Mouse (Mus musculus): ENCODE results near the gene Tnfsf10. TPM values are rescaled to one million over a fixed set of nuclear protein-coding genes. Genes with fewer than 3 reads are reported as not detected.

Tnfsf10 gene
- polyA plus RNA-seq, 1 experiment from 2014 or later, result 1.4 TPM

DNA sequence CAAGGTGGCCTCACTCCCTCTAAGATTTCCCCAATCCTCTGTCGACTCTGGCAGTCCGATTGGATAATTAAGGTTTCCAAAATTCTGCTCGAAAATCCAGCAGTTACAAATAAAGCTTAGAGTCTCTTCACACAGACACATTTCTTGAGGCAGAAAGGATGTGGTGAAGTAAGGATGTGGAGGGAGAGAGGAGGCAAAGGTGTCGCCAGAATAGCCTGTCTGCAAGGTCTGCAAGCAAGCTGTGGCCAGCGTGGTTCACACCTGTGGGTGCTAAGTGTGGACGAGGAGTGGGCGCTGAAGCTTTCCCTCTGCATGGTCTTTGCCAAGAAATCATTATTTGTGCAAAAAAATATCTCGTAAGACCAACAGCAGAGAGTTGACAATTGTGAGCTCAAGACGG, 5.8 kb downstream of the Tnfsf10 start:
- 76% methylated on average over 9 of the region's 9 CpGs for WGBS (ENCODE audit: missing documents)
- no peak overlapping the region for H3K4me3 ChIP-seq (ENCODE audit: inconsistent target)
- peaks cover 13% of the 10 kb centered on the region; the same call in 1 of the 2 replicates for H3K36me3 ChIP-seq (ENCODE audit: inconsistent target)
- H3K79me2 ChIP-seq (ENCODE audit: inconsistent target), result no peaks in the 10 kb centered on the region
- no peak overlapping the region for H3K27ac ChIP-seq

DNA sequence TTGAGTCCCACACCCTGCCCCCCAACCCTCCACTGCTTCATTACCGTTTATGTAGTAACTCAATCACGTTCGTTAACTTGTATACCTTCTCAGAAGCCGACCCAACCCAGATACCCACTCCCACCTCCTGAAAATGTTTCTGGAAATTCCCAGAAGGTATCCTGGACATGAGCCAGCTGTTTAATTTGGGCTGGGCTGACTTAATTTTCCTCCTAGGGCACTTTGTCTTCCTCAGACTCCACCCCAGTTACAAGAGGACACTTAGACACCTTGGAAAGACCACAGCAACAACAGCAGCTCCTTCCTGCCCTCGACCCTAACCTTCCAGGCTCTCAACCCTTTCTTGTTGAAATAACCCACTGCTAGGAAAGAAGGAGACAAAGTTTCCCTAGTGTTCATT, 6.7 kb downstream of the Tnfsf10 start:
- H3K79me2 ChIP-seq (ENCODE audit: inconsistent target), result no peaks in the 10 kb centered on the region
- no peak overlapping the region for H3K4me3 ChIP-seq (ENCODE audit: inconsistent target)
- H3K27ac ChIP-seq, result no peak overlapping the region
- 91% methylated on average over 5 of the region's 5 CpGs for WGBS (ENCODE audit: missing documents)
- peaks cover 22% of the 10 kb centered on the region for H3K36me3 ChIP-seq (ENCODE audit: inconsistent target)

- Histone ChIP-seq H3K36me3 (ENCODE audit: inconsistent target) (peaks cover 44% of the 10 kb centered on the region), H3K79me2 (ENCODE audit: inconsistent target) (no peaks in the 10 kb centered on the region), H3K4me3 (ENCODE audit: inconsistent target) (no peak overlapping the region), H3K27ac (no peak overlapping the region)
- WGBS (ENCODE audit: missing documents), result 95% methylated on average over 4 of the region's 4 CpGs
Observed at GRCm38 (mm10) chr3:27326633-27327191, 9.9 kb downstream of the Tnfsf10 start.

GRCm38 (mm10) chr3:27330706-27331105, 13.9 kb downstream of the Tnfsf10 start:
- no peaks in the 10 kb centered on the region for H3K79me2 ChIP-seq (ENCODE audit: inconsistent target)
- peaks cover 68% of the 10 kb centered on the region for H3K36me3 ChIP-seq (ENCODE audit: inconsistent target)
- H3K4me3 ChIP-seq (ENCODE audit: inconsistent target), result no peak overlapping the region
- no peak overlapping the region for H3K27ac ChIP-seq
- 37% methylated on average over 4 of the region's 5 CpGs for WGBS (ENCODE audit: missing documents)

DNA sequence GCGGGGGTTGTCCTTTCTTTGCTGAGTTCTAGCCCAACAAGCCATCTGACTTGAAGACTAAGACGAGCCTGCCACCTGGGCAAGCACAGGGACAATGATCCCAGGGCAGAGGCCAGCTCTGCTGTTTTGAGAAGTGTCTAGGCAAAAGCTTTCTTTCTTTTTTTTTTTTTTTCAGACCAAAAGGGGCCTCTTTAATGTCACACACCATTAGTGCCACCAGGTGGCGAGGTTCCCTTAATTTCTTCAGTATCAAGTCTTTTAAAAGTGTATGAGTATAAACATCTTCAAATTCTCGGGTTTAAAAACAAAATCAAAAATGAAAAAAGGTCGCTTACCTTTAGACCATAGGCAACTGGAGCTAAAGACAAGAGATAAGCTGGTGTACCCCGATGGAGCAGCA, 21.6 kb downstream of the Tnfsf10 start:
- WGBS (ENCODE audit: missing documents), result 26% methylated on average over 6 of the region's 6 CpGs
- Histone ChIP-seq H3K4me3 (ENCODE audit: inconsistent target) (no peak overlapping the region), H3K36me3 (ENCODE audit: inconsistent target) (peaks cover 27% of the 10 kb centered on the region), H3K79me2 (ENCODE audit: inconsistent target) (no peaks in the 10 kb centered on the region), H3K27ac (no peak overlapping the region)

DNA sequence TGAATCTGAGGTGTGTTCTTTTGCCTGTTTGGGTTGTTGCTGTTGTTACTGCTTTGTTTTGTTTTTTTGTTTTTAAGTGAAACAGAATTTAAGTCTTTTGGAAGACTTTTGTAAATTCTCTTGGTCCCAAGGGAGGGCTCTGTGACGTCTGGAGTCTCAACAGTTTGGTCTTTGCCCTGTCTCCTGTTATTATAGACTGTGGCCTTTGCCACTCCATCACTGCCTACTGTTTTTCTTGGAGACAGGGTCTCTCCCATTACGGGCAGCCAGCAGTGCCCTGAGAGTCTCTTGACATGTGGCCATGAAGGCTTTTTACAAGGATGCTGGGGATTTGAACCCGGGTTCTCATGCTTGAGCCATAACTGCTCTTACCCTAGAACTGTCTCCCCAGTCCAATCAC, 22.1 kb downstream of the Tnfsf10 start:
- H3K27ac ChIP-seq, result no peak overlapping the region
- H3K36me3 ChIP-seq (ENCODE audit: inconsistent target), result peaks cover 23% of the 10 kb centered on the region
- H3K4me3 ChIP-seq (ENCODE audit: inconsistent target), result no peak overlapping the region
- WGBS (ENCODE audit: missing documents), result 90% methylated on average over 3 of the region's 3 CpGs
- no peaks in the 10 kb centered on the region for H3K79me2 ChIP-seq (ENCODE audit: inconsistent target)

GRCm38 (mm10) chr3:27340757-27341156, 23.9 kb downstream of the Tnfsf10 start:
- Histone ChIP-seq H3K27ac (no peak overlapping the region), H3K79me2 (ENCODE audit: inconsistent target) (no peaks in the 10 kb centered on the region), H3K4me3 (ENCODE audit: inconsistent target) (no peak overlapping the region), H3K36me3 (ENCODE audit: inconsistent target) (peaks cover 7% of the 10 kb centered on the region)
- 98% methylated on average over 4 of the region's 5 CpGs for WGBS (ENCODE audit: missing documents)

- Histone ChIP-seq H3K79me2 (ENCODE audit: inconsistent target) (no peaks in the 10 kb centered on the region), H3K27ac (no peak overlapping the region)
- 71% methylated on average over 6 of the region's 6 CpGs for WGBS (ENCODE audit: missing documents)
Observed at GRCm38 (mm10) chr3:27342462-27342861, 25.6 kb downstream of the Tnfsf10 start.

DNA sequence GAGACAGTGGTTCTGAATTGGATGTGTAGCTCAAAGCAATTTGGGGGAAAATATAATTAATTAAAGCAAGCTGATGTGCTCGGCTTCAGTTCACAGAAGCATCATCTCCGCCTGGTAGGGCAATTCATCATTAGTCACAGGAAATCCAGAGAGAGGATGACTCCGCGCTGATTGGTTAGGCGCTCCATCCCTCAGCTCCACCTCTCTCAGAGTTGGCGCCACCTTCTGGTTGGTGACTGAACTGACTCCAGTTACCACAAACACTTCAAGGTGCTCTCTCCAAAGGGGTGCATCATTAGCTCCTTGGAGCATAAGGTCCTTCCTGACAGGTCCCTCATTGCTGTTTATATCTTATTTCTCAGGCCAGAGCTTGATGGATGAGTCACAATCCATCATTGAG, 28.7 kb downstream of the Tnfsf10 start:
- 15% methylated on average over 6 of the region's 6 CpGs for WGBS (ENCODE audit: missing documents)
- Histone ChIP-seq H3K4me3 (ENCODE audit: inconsistent target) (no peak overlapping the region), H3K36me3 (ENCODE audit: inconsistent target) (no peaks in the 10 kb centered on the region), H3K79me2 (ENCODE audit: inconsistent target) (no peaks in the 10 kb centered on the region), H3K27ac (no peak overlapping the region)

More at GRCm38 (mm10) chr3:27342462-27342861, 25.6 kb downstream of the Tnfsf10 start:
- Histone ChIP-seq H3K36me3 (ENCODE audit: inconsistent target) (no peaks in the 10 kb centered on the region), H3K4me3 (ENCODE audit: inconsistent target) (no peak overlapping the region)

GRCm38 (mm10) chr3:27348462-27348861, 31.6 kb downstream of the Tnfsf10 start:
- Histone ChIP-seq H3K27ac (no peak overlapping the region), H3K36me3 (ENCODE audit: inconsistent target) (no peaks in the 10 kb centered on the region), H3K79me2 (ENCODE audit: inconsistent target) (no peaks in the 10 kb centered on the region), H3K4me3 (ENCODE audit: inconsistent target) (no peak overlapping the region)
- WGBS (ENCODE audit: missing documents), result 91% methylated on average over 5 of the region's 5 CpGs

DNA sequence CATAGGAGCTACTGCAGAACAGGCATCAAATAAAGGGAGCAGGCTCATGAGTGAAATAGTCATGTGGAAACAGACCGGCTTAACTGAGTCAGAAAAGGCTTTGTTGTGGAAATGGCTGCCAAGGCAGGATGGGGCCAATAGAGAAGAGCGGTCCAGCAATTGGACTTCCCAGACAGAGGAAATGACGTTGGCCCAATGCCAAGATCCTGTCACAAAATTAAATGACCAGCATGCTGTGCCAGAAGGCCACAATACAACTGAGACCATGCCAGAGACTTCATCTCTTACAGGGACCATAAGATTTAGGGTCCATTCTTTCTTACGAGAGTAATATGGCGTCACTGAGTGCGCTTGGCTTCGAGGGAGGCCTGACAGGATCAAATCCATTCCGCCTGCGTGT, 34.3 kb downstream of the Tnfsf10 start:
- Histone ChIP-seq H3K36me3 (ENCODE audit: inconsistent target) (no peaks in the 10 kb centered on the region), H3K4me3 (ENCODE audit: inconsistent target) (no peak overlapping the region), H3K27ac (no peak overlapping the region), H3K79me2 (ENCODE audit: inconsistent target) (no peaks in the 10 kb centered on the region)
- WGBS (ENCODE audit: missing documents), result 80% methylated on average over 9 of the region's 9 CpGs

GRCm38 (mm10) chr3:27359100-27359720, 42.4 kb downstream of the Tnfsf10 start:
- H3K79me2 ChIP-seq (ENCODE audit: inconsistent target), result no peaks in the 10 kb centered on the region
- no peaks in the 10 kb centered on the region for H3K36me3 ChIP-seq (ENCODE audit: inconsistent target)
- 97% methylated on average over 2 of the region's 2 CpGs for WGBS (ENCODE audit: missing documents)
- no peak overlapping the region for H3K27ac ChIP-seq
- no peak overlapping the region for H3K4me3 ChIP-seq (ENCODE audit: inconsistent target)

GRCm38 (mm10) chr3:27370125-27370524, 53.3 kb downstream of the Tnfsf10 start:
- H3K27ac ChIP-seq, result no peak overlapping the region
- 11% methylated on average over 10 of the region's 10 CpGs for WGBS (ENCODE audit: missing documents)
- no peaks in the 10 kb centered on the region for H3K36me3 ChIP-seq (ENCODE audit: inconsistent target)
- no peaks in the 10 kb centered on the region for H3K79me2 ChIP-seq (ENCODE audit: inconsistent target)
- H3K4me3 ChIP-seq (ENCODE audit: inconsistent target), result no peak overlapping the region

GRCm38 (mm10) chr3:27370582-27371275, 53.9 kb downstream of the Tnfsf10 start:
- no peaks in the 10 kb centered on the region for H3K79me2 ChIP-seq (ENCODE audit: inconsistent target)
- no peaks in the 10 kb centered on the region for H3K36me3 ChIP-seq (ENCODE audit: inconsistent target)
- H3K4me3 ChIP-seq (ENCODE audit: inconsistent target), result no peak overlapping the region
- no peak overlapping the region for H3K27ac ChIP-seq
- 11% methylated on average over 19 of the region's 20 CpGs for WGBS (ENCODE audit: missing documents)

- no peaks in the 10 kb centered on the region for H3K79me2 ChIP-seq (ENCODE audit: inconsistent target)
- no peaks in the 10 kb centered on the region for H3K36me3 ChIP-seq (ENCODE audit: inconsistent target)
- WGBS (ENCODE audit: missing documents), result 3% methylated on average over 19 of the region's 19 CpGs
- H3K4me3 ChIP-seq (ENCODE audit: inconsistent target), result no peak within 1 kb of the TSS
- H3K27ac ChIP-seq, result no peak within 1 kb of the TSS
Observed at GRCm38 (mm10) chr3:27371276-27371621, 54.4 kb downstream of the Tnfsf10 start, which contains the start of gene Ghsr. Gene Ghsr (plus strand): TSS chr3:27371351.
